Mouse (Mus musculus) forebrain, embryonic 15.5 days (tissue): ENCODE results near the gene Slc27a4. TPM values are rescaled to one million over a fixed set of nuclear protein-coding genes. Genes with fewer than 3 reads are reported as not detected.
A peak's percentile ranks its signal among the peaks of the same experiment; 100 is the strongest.

Experiments
- ATAC-seq: fragments of 200-750 bp; cut with Nextera tagmentation; replicated peaks from 2 replicates; pipeline ENCODE4 v1.8.0; 2017; ENCODE audit warnings: mild to moderate bottlenecking, moderate TSS enrichment, moderate library complexity
- H3K27ac ChIP-seq: fragments of 300-500 bp; sonication (generic); replicated peaks from 2 replicates; pipeline ENCODE4 v1.5.1; 2015; ENCODE audit warnings: mild to moderate bottlenecking, inconsistent platforms
- H3K27me3 ChIP-seq: fragments of 300-500 bp; sonication (generic); 2 replicates; pipeline ENCODE4 v1.6.1; 2015; ENCODE audit warnings: inconsistent platforms
- H3K36me3 ChIP-seq: fragments of 300-500 bp; sonication (generic); 2 replicates; pipeline ENCODE4 v1.6.1; 2015; ENCODE audit warnings: mild to moderate bottlenecking, inconsistent platforms
- H3K4me1 ChIP-seq: fragments of 300-500 bp; sonication (generic); 2 replicates; pipeline ENCODE4 v1.6.1; 2015; ENCODE audit warnings: inconsistent platforms
- H3K4me2 ChIP-seq: fragments of 300-500 bp; sonication (generic); replicated peaks from 2 replicates; pipeline ENCODE4 v1.6.1; 2015; ENCODE audit warnings: mild to moderate bottlenecking, inconsistent platforms
- H3K4me3 ChIP-seq: fragments of 300-500 bp; sonication (generic); 2 replicates; pipeline ENCODE4 v1.5.1; 2015; ENCODE audit warnings: mild to moderate bottlenecking, inconsistent platforms
- H3K9ac ChIP-seq: fragments of 300-500 bp; sonication (generic); replicated peaks from 2 replicates; pipeline ENCODE4 v1.6.1; 2015; ENCODE audit warnings: mild to moderate bottlenecking, inconsistent platforms
- H3K9me3 ChIP-seq: fragments of 300-500 bp; sonication (generic); 2 replicates; pipeline ENCODE4 v1.6.1; 2016; ENCODE audit warnings: inconsistent platforms
- WGBS: fragments of 180-500 bp; shearing (Covaris S2); methylation state at CpG from one replicate; pipeline ENCODE4 v1.1.7; 2015; ENCODE audit warnings: mixed read lengths; 5-methylcytosine and 5-hydroxymethylcytosine counted together
- polyA plus RNA-seq: library from polyadenylated mRNA; unstranded; fragments of >200 nt; fragmentation: Nextera tagmentation; extraction: Ambion mirVana; gene quantifications from 2 replicates; pipeline ENCODE4 v1.2.1, GENCODE M21; 2015

Slc27a4 gene
- polyA plus RNA-seq, 1 experiment from 2014 or later: 31.8 TPM

GRCm38 (mm10) chr2:29787937-29788681 lies 14.3 kb upstream of the Slc27a4 start, which contains the start of gene Trub2:
Gene Trub2 (minus strand): TSS chr2:29788502.
- Histone ChIP-seq H3K36me3 (peaks cover 34% of the 10 kb centered on the region), H3K9me3 (no peaks in the 10 kb centered on the region), H3K4me3 (peak within 1 kb of the TSS; percentile 66), H3K27me3 (no peaks in the 10 kb centered on the region), H3K4me1 (peaks cover 18% of the 10 kb centered on the region), H3K4me2 (peak within 1 kb of the TSS; percentile 85), H3K9ac (peak within 1 kb of the TSS; percentile 73), H3K27ac (peak within 1 kb of the TSS; percentile 86)
- WGBS: under 1% methylated on average over 45 of the region's 45 CpGs
- peak; percentile 86 for ATAC-seq

GRCm38 (mm10) chr2:29792772-29793487 lies 9.5 kb upstream of the Slc27a4 start:
- Histone ChIP-seq H3K9me3 (no peaks in the 10 kb centered on the region), H3K36me3 (peaks cover 30% of the 10 kb centered on the region), H3K9ac (no peak overlapping the region), H3K4me1 (peaks cover 10% of the 10 kb centered on the region), H3K27me3 (no peaks in the 10 kb centered on the region), H3K4me2 (no peak overlapping the region), H3K27ac (no peak overlapping the region), H3K4me3 (no peak overlapping the region)
- ATAC-seq: no peak
- 94% methylated on average over 2 of the region's 2 CpGs for WGBS

GRCm38 (mm10) chr2:29802827-29803201 lies 380 bp downstream of the Slc27a4 start:
- Histone ChIP-seq H3K27ac (peak overlapping the region; percentile 93), H3K36me3 (peaks cover 34% of the 10 kb centered on the region), H3K9me3 (no peaks in the 10 kb centered on the region), H3K4me3 (peak overlapping the region; percentile 69), H3K4me1 (peaks cover 13% of the 10 kb centered on the region), H3K27me3 (no peaks in the 10 kb centered on the region), H3K4me2 (peak overlapping the region; percentile 65), H3K9ac (peak overlapping the region; percentile 79)
- under 1% methylated on average over 35 of the region's 39 CpGs for WGBS
- ATAC-seq: no peak

- Histone ChIP-seq H3K4me1 (peaks cover 13% of the 10 kb centered on the region), H3K27ac (peak overlapping the region; percentile 93), H3K4me2 (peak overlapping the region; percentile 65), H3K27me3 (no peaks in the 10 kb centered on the region), H3K9me3 (no peaks in the 10 kb centered on the region), H3K36me3 (peaks cover 40% of the 10 kb centered on the region), H3K9ac (peak overlapping the region; percentile 79), H3K4me3 (peak overlapping the region; percentile 69)
- no peak for ATAC-seq
- 21% methylated on average over 6 of the region's 6 CpGs for WGBS
Observed at GRCm38 (mm10) chr2:29803400-29803831, 982 bp downstream of the Slc27a4 start.

GRCm38 (mm10) chr2:29815678-29816371 lies 13.4 kb downstream of the Slc27a4 start:
- Histone ChIP-seq H3K4me1 (peaks cover 18% of the 10 kb centered on the region), H3K27me3 (no peaks in the 10 kb centered on the region), H3K9ac (no peak overlapping the region), H3K4me3 (no peak overlapping the region), H3K4me2 (no peak overlapping the region), H3K27ac (no peak overlapping the region), H3K36me3 (peaks cover 59% of the 10 kb centered on the region), H3K9me3 (no peaks in the 10 kb centered on the region)
- ATAC-seq: no peak
- 81% methylated on average over 11 of the region's 11 CpGs for WGBS

GRCm38 (mm10) chr2:29817426-29818232 lies 15.2 kb downstream of the Slc27a4 start:
- H3K9ac ChIP-seq: no peak overlapping the region
- WGBS: 35% methylated on average over 8 of the region's 8 CpGs
- H3K27me3 ChIP-seq: no peaks in the 10 kb centered on the region
- H3K4me3 ChIP-seq: peak overlapping the region; percentile 20
- peaks cover 42% of the 10 kb centered on the region for H3K36me3 ChIP-seq
- H3K4me2 ChIP-seq: peak overlapping the region; percentile 34; the same call in 1 of the 2 replicates
- H3K4me1 ChIP-seq: peaks cover 20% of the 10 kb centered on the region
- H3K9me3 ChIP-seq: no peaks in the 10 kb centered on the region
- peak; percentile 72 for ATAC-seq
- H3K27ac ChIP-seq: peak overlapping the region; percentile 87

GRCm38 (mm10) chr2:29819363-29819762 lies 16.9 kb downstream of the Slc27a4 start:
- no peak overlapping the region for H3K9ac ChIP-seq
- no peaks in the 10 kb centered on the region for H3K9me3 ChIP-seq
- H3K4me2 ChIP-seq: peak overlapping the region; percentile 85
- ATAC-seq: no peak
- peaks cover 25% of the 10 kb centered on the region for H3K36me3 ChIP-seq
- no peaks in the 10 kb centered on the region for H3K27me3 ChIP-seq
- 18% methylated on average over 2 of the region's 2 CpGs for WGBS
- H3K4me3 ChIP-seq: no peak overlapping the region
- H3K4me1 ChIP-seq: peaks cover 20% of the 10 kb centered on the region
- peak overlapping the region; percentile 94 for H3K27ac ChIP-seq

- Histone ChIP-seq H3K4me1 (peaks cover 20% of the 10 kb centered on the region), H3K4me2 (peak within 1 kb of the TSS; percentile 85), H3K27ac (peak within 1 kb of the TSS; percentile 94), H3K9ac (peak within 1 kb of the TSS; percentile 66), H3K9me3 (no peaks in the 10 kb centered on the region), H3K4me3 (peak within 1 kb of the TSS; percentile 47), H3K27me3 (no peaks in the 10 kb centered on the region), H3K36me3 (peaks cover 18% of the 10 kb centered on the region)
- ATAC-seq: peak; percentile 72
- WGBS: 1% methylated on average over 35 of the region's 35 CpGs
Observed at GRCm38 (mm10) chr2:29820025-29820817, 17.8 kb downstream of the Slc27a4 start, which contains the start of gene Urm1. Gene Urm1 (plus strand): TSS chr2:29820075.

- H3K4me2 ChIP-seq: peak overlapping the region; percentile 57
- WGBS: 14% methylated on average over 11 of the region's 11 CpGs
- peak overlapping the region; percentile 93 for H3K4me3 ChIP-seq
- no peaks in the 10 kb centered on the region for H3K27me3 ChIP-seq
- no peaks in the 10 kb centered on the region for H3K9me3 ChIP-seq
- peak; percentile 23; the same call in 1 of the 2 replicates for ATAC-seq
- no peaks in the 10 kb centered on the region for H3K36me3 ChIP-seq
- H3K9ac ChIP-seq: peak overlapping the region; percentile 82
- H3K4me1 ChIP-seq: peaks cover 19% of the 10 kb centered on the region
- peak overlapping the region; percentile 97 for H3K27ac ChIP-seq
Observed at GRCm38 (mm10) chr2:29826318-29826925, 24.0 kb downstream of the Slc27a4 start.

GRCm38 (mm10) chr2:29826926-29827708 lies 24.7 kb downstream of the Slc27a4 start:
- peak overlapping the region; percentile 97 for H3K27ac ChIP-seq
- peaks cover 19% of the 10 kb centered on the region for H3K4me1 ChIP-seq
- WGBS: under 1% methylated on average over 48 of the region's 48 CpGs
- peak overlapping the region; percentile 93 for H3K4me3 ChIP-seq
- no peaks in the 10 kb centered on the region for H3K36me3 ChIP-seq
- peak overlapping the region; percentile 76 for H3K4me2 ChIP-seq
- no peaks in the 10 kb centered on the region for H3K9me3 ChIP-seq
- no peaks in the 10 kb centered on the region for H3K27me3 ChIP-seq
- H3K9ac ChIP-seq: peak overlapping the region; percentile 82
- ATAC-seq: peak; percentile 98
